Mouse (Mus musculus) ES-Bruce4 (cell line): Measurements from ENCODE around the gene Tmem200c.

Source experiments
- CTCF ChIP-seq: IDR thresholded peaks from one replicate; pipeline ENCODE4 v1.8.1; 2011; ENCODE audit warnings: low read depth, low read length
- EP300 ChIP-seq: IDR thresholded peaks from 2 replicates; pipeline ENCODE4 v1.6.1; 2011; ENCODE audit warnings: low read depth, low read length; ENCODE audit not compliant: insufficient read depth
- POLR2A ChIP-seq: IDR thresholded peaks from one replicate; pipeline ENCODE4 v1.8.1; 2011; ENCODE audit warnings: low read length; ENCODE audit not compliant: insufficient read depth

- TF ChIP-seq POLR2A = no peak
- no peak for TF ChIP-seq CTCF
- TF ChIP-seq EP300 = no peak
Measured at GRCm38 (mm10) chr17:68874021-68874420, 47.6 kb downstream of the Tmem200c start.
